Mouse (Mus musculus): Measurements from ENCODE around the gene Gm5155. TPM values are rescaled to one million over a fixed set of nuclear protein-coding genes. Genes with fewer than 3 reads are reported as not detected.
"Not testable (repeated sequence)": the region's sequence is repeated elsewhere in the genome, so short reads cannot be mapped to it uniquely, and the experiment has no call there.

Gm5155 gene
- not detected for total RNA-seq (2021)

- DNase-seq: no peak
- intact Hi-C loops (cut with DNase I): no loop called here
Observed at GRCm38 (mm10) chr7:17871467-17871866, at the start of gene Gm5155. Gene Gm5155, plus strand, starts transcription at chr7:17871767.

GRCm38 (mm10) chr7:17870776-17871175, 791 bp upstream of the Gm5155 start:
- DNase-seq: no peak
- intact Hi-C loops (cut with DNase I): no loop called here

GRCm38 (mm10) chr7:17895341-17895740, 23.8 kb downstream of the Gm5155 start:
- intact Hi-C loops (cut with DNase I): loop anchor here (10.0 kb wide), 1 partner anchor 59 kb away; no protein-coding TSS in a partner anchor
- not testable (repeated sequence) for DNase-seq

GRCm38 (mm10) chr7:17903146-17903915, 31.8 kb downstream of the Gm5155 start:
- intact Hi-C loops (cut with DNase I): no loop called here
- DNase-seq: no peak

Other genes starting within 250 kb of the Gm5155 start
- gene Ceacam5, start 158.5 kb upstream of the Gm5155 start, total RNA-seq (2021): not detected
- not detected for gene Ceacam14, start 59.1 kb upstream of the Gm5155 start, total RNA-seq (2021)
- gene Ceacam11, start 100.4 kb downstream of the Gm5155 start, total RNA-seq (2021): not detected
- not detected for gene Ceacam13, start 138.1 kb downstream of the Gm5155 start, total RNA-seq (2021)
- gene Ceacam12, start 194.2 kb downstream of the Gm5155 start, total RNA-seq (2021): not detected